In genomic region chr1:185741034-185741890, GRCm38 (mm10) we compare ENCODE assay signal across 10 mouse cellular contexts.
A peak's percentile ranks its signal among the peaks of the same experiment; 100 is the strongest.
DNase-seq lines count a peak whose midpoint lies in the region; ATAC-seq and TF ChIP-seq lines count a peak whose summit lies in the region.
"Had no signal": no experiment of that assay in that cellular context is flagged by ENCODE, and none has a peak within 500 bp of the region (broad histone marks: within the 10 kb centered on the region; RNA-seq: fewer than 3 reads in every experiment).

No protein-coding gene starts in this region.

- no peak overlapping the region for H3K4me2 ChIP-seq in neural tube, embryonic 12.5 days (replicated peaks)
- no peak overlapping the region for H3K4me2 ChIP-seq in forebrain, postnatal 0 days (ENCODE audit: low read depth)
- H3K4me2 ChIP-seq in neural tube, embryonic 14.5 days (ENCODE audit: low read depth, low read length), result no peak overlapping the region

- no peak overlapping the region for H3K9ac ChIP-seq in neural tube, embryonic 12.5 days
- H3K9ac ChIP-seq in forebrain, postnatal 0 days, result no peak overlapping the region
- no peak overlapping the region for H3K9ac ChIP-seq in neural tube, embryonic 14.5 days (replicated peaks; ENCODE audit: low read depth, low read length)

- H3K4me3 ChIP-seq in neural tube, embryonic 12.5 days, result no peak overlapping the region
- H3K4me3 ChIP-seq in forebrain, postnatal 0 days (ENCODE audit: low read depth, low read length), result no peak overlapping the region
- H3K4me3 ChIP-seq in neural tube, embryonic 14.5 days (ENCODE audit: low read depth, low read length), result no peak overlapping the region
- H3K4me3 ChIP-seq: heart, adult 2 months had no signal

- ATAC-seq in neural tube, embryonic 12.5 days (ENCODE audit: low FRiP score, low read depth), result peak; percentile 25; the same call in 1 of the 2 replicates
- ATAC-seq in forebrain, postnatal 0 days, result peak; percentile 88
- peak; percentile 31; the same call in 1 of the 2 replicates for ATAC-seq in neural tube, embryonic 14.5 days (ENCODE audit: low read depth)

- H3K4me1 ChIP-seq in neural tube, embryonic 12.5 days, result no peaks in the 10 kb centered on the region
- H3K4me1 ChIP-seq in forebrain, postnatal 0 days (ENCODE audit: insufficient read depth), result no peaks in the 10 kb centered on the region
- peaks cover 6% of the 10 kb centered on the region; the same call in 1 of the 2 replicates for H3K4me1 ChIP-seq in neural tube, embryonic 14.5 days (ENCODE audit: control insufficient read depth, insufficient read depth, low read length)

- DNase-seq in heart, adult 11 months, result peak; percentile 36
- no peak for DNase-seq in heart, postnatal 25 days (ENCODE audit: low spot score)
- DNase-seq in neural tube, embryonic 10.5 days (ENCODE audit: extremely low spot score, low spot score), result no peak
- DNase-seq in forebrain, postnatal 0 days, result peak; percentile 52
- DNase-seq in thymus, postnatal 36 days, result no peak
- DNase-seq in cerebellum, adult 18-20 months, result no peak

- H3K27me3 ChIP-seq in neural tube, embryonic 12.5 days (replicated peaks), result no peaks in the 10 kb centered on the region
- no peaks in the 10 kb centered on the region; the same call in 1 of the 2 replicates for H3K27me3 ChIP-seq in forebrain, postnatal 0 days (ENCODE audit: insufficient read depth, low read length)
- H3K27me3 ChIP-seq in neural tube, embryonic 14.5 days (ENCODE audit: control insufficient read depth, insufficient read depth, low read length), result no peaks in the 10 kb centered on the region
- H3K27me3 ChIP-seq: CH12.LX had no signal

- H3K27ac ChIP-seq in neural tube, embryonic 12.5 days, result no peak overlapping the region
- H3K27ac ChIP-seq in forebrain, postnatal 0 days (ENCODE audit: low read depth, low read length), result no peak overlapping the region
- H3K27ac ChIP-seq in neural tube, embryonic 14.5 days (ENCODE audit: low read depth, low read length), result 0 out of 2 replicates have a peak overlapping the region, but pooled peaks have one; percentile 1
- H3K27ac ChIP-seq: heart, adult 2 months had no signal

- intact Hi-C loops in heart, postnatal 25 days (cut with DNase I), result no loop called here

- H3K9me3 ChIP-seq in neural tube, embryonic 12.5 days, result no peaks in the 10 kb centered on the region
- no peaks in the 10 kb centered on the region for H3K9me3 ChIP-seq in forebrain, postnatal 0 days (ENCODE audit: low read length)
- no peaks in the 10 kb centered on the region for H3K9me3 ChIP-seq in neural tube, embryonic 14.5 days (ENCODE audit: control insufficient read depth, low read length)

- no peaks in the 10 kb centered on the region for H3K36me3 ChIP-seq in neural tube, embryonic 12.5 days
- no peaks in the 10 kb centered on the region for H3K36me3 ChIP-seq in forebrain, postnatal 0 days (ENCODE audit: insufficient read depth)
- H3K36me3 ChIP-seq in neural tube, embryonic 14.5 days (ENCODE audit: control insufficient read depth, insufficient read depth, low read length), result no peaks in the 10 kb centered on the region

- 64% methylated on average over 11 of the region's 11 CpGs for WGBS in neural tube, embryonic 12.5 days
- WGBS in forebrain, postnatal 0 days, result 12% methylated on average over 11 of the region's 11 CpGs
- WGBS in neural tube, embryonic 14.5 days, result 45% methylated on average over 11 of the region's 11 CpGs

- TF ChIP-seq CTCF in forebrain, postnatal 0 days (IDR thresholded peaks at IDR 0.05; ENCODE audit: low read depth), result no peak

Comparison
In these comparisons a context has a peak if more than half of its experiments do, and no peak if none do; other contexts are left out.
1. DNase-seq: peak in heart, adult 11 months (single experiment) and forebrain, postnatal 0 days (single experiment); none in heart, postnatal 25 days (single experiment), neural tube, embryonic 10.5 days (single experiment), thymus, postnatal 36 days (0 of 2) and cerebellum, adult 18-20 months (0 of 2).
2. ATAC-seq: peak in every context shown above with its lines; median percentile 88 in forebrain, postnatal 0 days; 31 in neural tube, embryonic 14.5 days; 25 in neural tube, embryonic 12.5 days.